Mouse (Mus musculus) C3H10T1/2 (cell line): ENCODE data around the gene Asb3. TPM values are rescaled to one million over a fixed set of nuclear protein-coding genes. Genes with fewer than 3 reads are reported as not detected.

Experiments used
- polyA plus RNA-seq, 2 experiments: library from polyadenylated mRNA; unstranded; fragments of >200 nt; fragmentation: generic; extraction: Trizol; gene quantifications; one replicate each; pipeline ENCODE4 v1.2.1; 2012; ENCODE audit warnings: missing spikeins in 2 of 2

Asb3 gene
- 1 to 10 TPM in 1 of 2 experiments, under 1 TPM in 1; 0.91 to 9.5 TPM for polyA plus RNA-seq

GRCm38 (mm10) chr11:30885171-30885871 is at the start of gene Asb3, which contains the start of gene Gpr75:
TSS of gene Asb3 (plus strand) at chr11:30885416.
TSS of gene Gpr75 (plus strand) at chr11:30885358.

DNA sequence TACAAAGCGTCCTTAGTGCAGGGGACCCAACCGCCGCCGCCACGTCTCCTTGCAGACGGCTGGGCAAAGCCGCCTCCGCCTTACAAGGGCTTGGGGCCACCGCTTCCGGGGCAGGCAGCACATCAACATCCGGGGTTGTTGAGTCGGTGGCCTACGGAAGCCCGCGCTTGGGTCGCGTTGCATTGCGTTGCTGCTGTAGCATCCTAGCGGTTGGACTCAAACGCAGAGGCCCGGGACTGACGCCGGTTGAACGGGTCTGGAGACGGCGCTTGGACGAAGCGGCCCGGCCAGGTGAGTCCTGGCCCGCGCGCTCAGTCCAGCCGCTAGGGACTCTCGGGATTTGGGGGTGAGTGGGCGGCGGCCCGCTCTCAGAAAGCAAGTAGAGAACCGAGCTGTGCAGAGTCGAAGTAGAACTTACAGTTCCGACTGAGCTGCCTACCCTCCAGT is 69.1 kb downstream of the Asb3 start, which contains the start of gene Erlec1:
TSS of gene Erlec1 (minus strand) at position 57 of the 447 bp plus-strand sequence.

GRCm38 (mm10) chr11:30985877-30986624 is 100.8 kb downstream of the Asb3 start, which contains the start of gene Chac2:
TSS of gene Chac2 (minus strand) at chr11:30986350.

Other genes with a start within 250 kb of the Asb3 start
- 1 to 10 TPM in 1 of 2 experiments, under 1 TPM in 1; 0.81 to 6.7 TPM for gene Acyp2, start 235.8 kb upstream of the Asb3 start, polyA plus RNA-seq
- gene Psme4, start 113.7 kb upstream of the Asb3 start, polyA plus RNA-seq: 1 to 10 TPM in 1 of 2 experiments, under 1 TPM in 1; 0.90 to 8.2 TPM
- under 1 TPM in 1 of 2 experiments, not detected in 1; 0.08 TPM for gene Gpr75, start 58 bp upstream of the Asb3 start, polyA plus RNA-seq
- gene Erlec1, start 68.9 kb downstream of the Asb3 start, polyA plus RNA-seq: 10 to 100 TPM in 1 of 2 experiments, 1 to 10 TPM in 1; 1.7 to 20.9 TPM
- 1 to 10 TPM in 1 of 2 experiments, under 1 TPM in 1; 0.95 to 5.2 TPM for gene Chac2, start 100.9 kb downstream of the Asb3 start, polyA plus RNA-seq